Mouse (Mus musculus) heart, embryonic 15.5 days (tissue): Measurements from ENCODE around the gene Psmd3. TPM values are rescaled to one million over a fixed set of nuclear protein-coding genes. Genes with fewer than 3 reads are reported as not detected.
"Not testable (repeated sequence)": the region's sequence is repeated elsewhere in the genome, so short reads cannot be mapped to it uniquely, and the experiment has no call there.

ENCODE experiments used
- ATAC-seq: fragments of 200-750 bp; cut with Nextera tagmentation; replicated peaks from 2 replicates; pipeline ENCODE4 v1.8.0; 2017; ENCODE audit warnings: low read depth, moderate TSS enrichment; ENCODE audit not compliant: insufficient number of reproducible peaks, insufficient read depth, low FRiP score
- H3K27ac ChIP-seq: fragments of 300-500 bp; sonication (generic); 2 replicates; pipeline ENCODE4 v1.5.1; 2015; ENCODE audit warnings: mild to moderate bottlenecking, inconsistent platforms
- H3K27me3 ChIP-seq: fragments of 300-500 bp; sonication (generic); 2 replicates; pipeline ENCODE4 v1.6.1; 2015; ENCODE audit warnings: inconsistent platforms
- H3K36me3 ChIP-seq: fragments of 300-500 bp; sonication (generic); 2 replicates; pipeline ENCODE4 v1.6.1; 2015; ENCODE audit warnings: mild to moderate bottlenecking, inconsistent platforms
- H3K4me1 ChIP-seq: fragments of 300-500 bp; sonication (generic); replicated peaks from 2 replicates; pipeline ENCODE4 v1.6.1; 2015; ENCODE audit warnings: inconsistent platforms
- H3K4me2 ChIP-seq: fragments of 300-500 bp; sonication (generic); 2 replicates; pipeline ENCODE4 v1.6.1; 2015; ENCODE audit warnings: inconsistent platforms, mild to moderate bottlenecking, moderate library complexity
- H3K4me3 ChIP-seq: fragments of 300-500 bp; sonication (generic); 2 replicates; pipeline ENCODE4 v1.5.1; 2015; ENCODE audit warnings: mild to moderate bottlenecking, inconsistent platforms
- H3K9ac ChIP-seq: fragments of 300-500 bp; sonication (generic); 2 replicates; pipeline ENCODE4 v1.6.1; 2015; ENCODE audit warnings: mild to moderate bottlenecking, inconsistent platforms
- H3K9me3 ChIP-seq: fragments of 300-500 bp; sonication (generic); replicated peaks from 2 replicates; pipeline ENCODE4 v1.6.1; 2016; ENCODE audit warnings: inconsistent platforms
- WGBS: fragments of 180-500 bp; shearing (Covaris S2); methylation state at CpG from one replicate; pipeline ENCODE4 v1.1.7; 2015; ENCODE audit warnings: mixed read lengths; 5-methylcytosine and 5-hydroxymethylcytosine counted together
- polyA plus RNA-seq: library from polyadenylated mRNA; unstranded; fragments of >200 nt; fragmentation: Nextera tagmentation; extraction: Ambion mirVana; gene quantifications from 2 replicates; pipeline ENCODE4 v1.2.1, GENCODE M21; 2015

The Psmd3 gene
- 141 and 177 TPM in 2 replicates for polyA plus RNA-seq

DNA sequence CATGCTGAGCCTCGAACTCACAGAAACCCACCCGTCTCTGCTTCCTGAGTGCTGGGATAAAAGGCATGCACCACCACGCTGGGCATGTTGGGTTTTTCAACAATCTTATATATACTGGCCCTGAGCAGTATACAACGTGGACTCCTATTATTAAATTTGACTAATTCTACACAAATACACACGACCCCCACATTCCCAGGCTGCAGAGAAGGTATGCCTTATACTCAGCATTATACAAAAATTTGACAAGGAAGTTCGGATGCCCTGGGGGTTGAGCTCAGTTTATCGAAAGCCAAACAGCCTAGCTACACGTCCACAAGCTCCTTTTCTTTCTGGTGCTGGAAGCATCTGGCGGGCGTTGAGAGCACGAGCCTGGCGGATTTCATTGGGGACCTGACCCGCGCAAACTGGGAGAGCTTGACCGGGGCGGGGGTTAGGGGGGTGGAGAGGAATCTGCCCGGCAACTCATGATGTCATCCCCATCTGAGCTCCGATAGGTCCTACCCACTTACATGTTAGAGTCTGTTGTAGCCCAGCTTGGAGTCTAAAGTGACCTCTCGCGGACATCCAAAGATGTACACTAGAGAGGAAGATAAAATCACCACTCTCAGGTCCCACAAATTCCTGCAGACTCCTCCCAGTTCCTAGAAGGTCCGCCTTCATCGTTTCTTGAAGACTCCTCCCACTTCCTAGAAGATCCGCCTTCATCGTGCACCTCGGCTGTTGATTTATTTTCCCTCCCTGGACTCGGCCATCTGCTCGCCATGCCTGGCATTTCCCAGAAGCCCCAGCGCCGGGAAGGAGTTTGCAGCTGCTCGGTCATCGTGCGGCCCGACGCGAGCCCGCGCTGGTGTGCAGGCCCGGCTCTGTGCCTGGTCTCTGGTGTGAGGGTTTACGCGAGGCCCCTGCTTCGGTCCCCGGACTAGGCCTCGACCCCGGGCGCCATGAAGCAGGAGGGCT lies at the start of gene Psmd3:
Gene Psmd3 (plus strand): TSS at position 769 of the 960 bp plus-strand sequence.
- Histone ChIP-seq H3K9me3 (no peaks in the 10 kb centered on the region), H3K4me1 (peaks cover 16% of the 10 kb centered on the region), H3K27ac (peak within 1 kb of the TSS; percentile 86), H3K4me3 (peak within 1 kb of the TSS; percentile 100), H3K9ac (peak within 1 kb of the TSS; percentile 100), H3K36me3 (peaks cover 20% of the 10 kb centered on the region), H3K27me3 (no peaks in the 10 kb centered on the region), H3K4me2 (peak within 1 kb of the TSS; percentile 83)
- 5% methylated on average over 45 of the region's 45 CpGs for WGBS
- ATAC-seq: peak; percentile 92

DNA sequence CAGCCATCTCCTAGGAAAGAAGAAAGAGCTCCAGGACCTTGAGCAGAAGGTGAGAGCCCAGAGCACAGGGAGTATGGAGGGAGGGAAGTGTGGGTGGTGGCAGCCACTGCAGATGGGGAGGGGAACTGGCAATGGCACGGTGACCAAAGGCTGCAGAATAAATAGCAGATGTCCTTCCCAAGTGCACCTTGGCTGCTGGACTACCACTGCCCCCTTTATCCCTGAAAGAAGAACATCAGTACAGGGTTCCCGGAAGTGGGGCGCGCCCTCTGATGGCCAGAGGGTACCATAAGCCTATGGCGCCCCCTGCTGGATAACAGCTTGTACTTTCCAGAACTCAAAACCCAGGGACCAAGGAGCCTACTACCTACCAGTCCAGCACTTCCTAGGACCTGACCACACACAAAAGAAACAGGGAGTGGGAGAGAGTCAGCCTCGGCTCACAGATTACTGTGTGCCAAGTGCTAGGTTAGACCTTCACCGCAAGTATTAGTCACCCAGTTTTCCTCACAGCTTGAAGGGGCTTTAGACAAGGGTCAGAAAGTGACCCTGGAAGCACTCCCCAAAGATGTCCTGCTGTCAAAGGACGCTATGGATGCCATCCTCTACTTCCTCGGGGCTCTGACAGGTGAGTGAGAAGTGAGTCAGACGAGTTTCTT lies 46.9 kb upstream of the Psmd3 start:
- not testable (repeated sequence) for H3K9ac ChIP-seq, H3K4me2 ChIP-seq, ATAC-seq, H3K27me3 ChIP-seq, H3K9me3 ChIP-seq, H3K4me1 ChIP-seq, H3K27ac ChIP-seq, H3K36me3 ChIP-seq, H3K4me3 ChIP-seq
- 32% methylated on average over 10 of the region's 10 CpGs for WGBS

DNA sequence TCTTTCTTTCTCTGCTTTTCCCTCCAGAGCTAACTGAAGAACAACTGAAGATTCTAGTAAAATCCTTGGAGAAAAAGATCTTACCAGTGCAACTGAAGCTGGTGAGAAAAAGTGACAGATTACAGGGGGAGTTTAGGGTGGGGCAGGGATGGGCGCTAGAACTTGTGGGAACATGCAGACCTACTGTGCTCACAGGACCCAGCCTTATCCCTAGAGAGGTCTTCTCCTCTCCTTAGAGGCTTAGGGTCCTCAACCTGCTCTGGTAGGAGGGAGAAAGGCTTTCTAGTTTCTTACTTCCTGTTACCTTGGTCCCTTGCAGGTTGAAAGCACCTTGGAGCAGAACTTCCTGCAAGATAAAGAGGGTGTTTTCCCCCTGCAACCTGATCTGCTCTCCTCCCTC lies 44.9 kb upstream of the Psmd3 start:
- H3K4me2 ChIP-seq: no peak overlapping the region
- no peaks in the 10 kb centered on the region for H3K4me1 ChIP-seq
- no peak overlapping the region for H3K4me3 ChIP-seq
- H3K27me3 ChIP-seq: no peaks in the 10 kb centered on the region
- H3K9me3 ChIP-seq: no peaks in the 10 kb centered on the region
- no peaks in the 10 kb centered on the region for H3K36me3 ChIP-seq
- no peak overlapping the region for H3K27ac ChIP-seq
- H3K9ac ChIP-seq: no peak overlapping the region
- no peak for ATAC-seq
- WGBS: 71% methylated on average over 1 of the region's 1 CpGs

DNA sequence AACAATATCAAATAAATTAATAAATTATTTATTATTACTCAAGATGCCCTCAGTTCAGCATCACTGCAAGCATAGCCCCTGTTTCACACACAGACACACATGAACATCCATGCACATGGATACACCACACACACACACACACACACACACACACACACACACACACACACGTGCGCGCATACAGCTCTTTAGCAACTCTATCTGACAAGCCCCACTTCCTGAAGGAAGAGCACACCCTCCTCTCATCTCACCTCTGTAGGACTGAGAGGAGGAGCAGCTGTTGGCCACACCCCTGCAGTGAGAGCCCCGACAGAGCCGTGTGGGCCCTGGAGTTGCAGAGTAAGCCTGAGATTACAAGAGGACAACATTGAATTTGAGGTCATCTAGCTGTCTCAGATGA lies 42.3 kb upstream of the Psmd3 start:
- H3K27ac ChIP-seq: no peak overlapping the region
- H3K9ac ChIP-seq: no peak overlapping the region
- H3K4me2 ChIP-seq: no peak overlapping the region
- no peak overlapping the region for H3K4me3 ChIP-seq
- H3K36me3 ChIP-seq: no peaks in the 10 kb centered on the region
- 46% methylated on average over 5 of the region's 5 CpGs for WGBS
- ATAC-seq: no peak
- no peaks in the 10 kb centered on the region for H3K27me3 ChIP-seq
- H3K4me1 ChIP-seq: no peaks in the 10 kb centered on the region
- H3K9me3 ChIP-seq: no peaks in the 10 kb centered on the region

DNA sequence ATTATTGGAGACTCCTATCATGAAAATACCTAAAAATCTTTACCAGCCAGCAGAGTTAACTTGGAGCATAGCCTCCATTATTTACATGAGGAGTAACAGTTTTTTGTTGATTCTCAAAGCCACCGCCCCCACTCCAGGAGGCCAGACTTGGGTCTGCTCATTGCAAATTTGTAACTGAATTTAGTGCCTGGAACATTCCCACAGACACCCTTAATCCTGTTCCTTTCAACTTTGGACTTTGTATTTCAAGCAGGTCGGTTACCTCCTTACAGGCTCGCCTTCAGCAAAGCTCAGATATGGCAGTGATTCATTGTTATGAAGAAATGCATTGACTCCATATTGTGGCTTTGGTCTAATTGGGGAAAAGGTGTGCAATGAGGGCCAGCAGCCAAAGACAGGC lies 37.6 kb upstream of the Psmd3 start:
- 68% methylated on average over 3 of the region's 3 CpGs for WGBS
- no peaks in the 10 kb centered on the region for H3K9me3 ChIP-seq
- no peaks in the 10 kb centered on the region for H3K36me3 ChIP-seq
- H3K27ac ChIP-seq: no peak overlapping the region
- no peak for ATAC-seq
- H3K9ac ChIP-seq: no peak overlapping the region
- peaks cover 18% of the 10 kb centered on the region; the same call in 1 of the 2 replicates for H3K27me3 ChIP-seq
- no peaks in the 10 kb centered on the region for H3K4me1 ChIP-seq
- no peak overlapping the region for H3K4me2 ChIP-seq
- no peak overlapping the region for H3K4me3 ChIP-seq

DNA sequence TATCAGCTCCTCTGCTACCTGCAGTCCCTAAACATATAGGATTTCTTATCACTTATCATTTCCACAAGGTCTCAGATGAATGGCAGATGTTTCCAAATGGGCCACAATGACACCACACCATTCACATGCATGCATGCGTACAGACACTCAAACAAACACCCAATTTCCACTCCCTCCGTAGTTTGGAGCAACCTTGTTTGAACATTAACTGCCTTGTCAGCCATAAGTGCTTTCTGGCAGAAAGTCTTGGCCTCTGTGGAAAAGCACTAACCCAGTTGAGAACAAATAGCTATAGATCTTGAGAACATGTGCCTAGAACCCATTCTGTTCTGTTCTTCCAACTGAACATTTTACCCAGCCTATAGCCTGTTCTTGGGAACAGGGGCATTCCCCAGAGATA lies 36.4 kb upstream of the Psmd3 start:
- ATAC-seq: no peak

GRCm38 (mm10) chr11:98646459-98646858 lies 35.9 kb upstream of the Psmd3 start, which contains the start of gene Gsdma2:
Gsdma2 (plus strand) TSS chr11:98646759.
- no peak within 1 kb of the TSS for H3K27ac ChIP-seq
- H3K4me2 ChIP-seq: no peak within 1 kb of the TSS
- ATAC-seq: no peak
- no peak within 1 kb of the TSS for H3K9ac ChIP-seq
- H3K4me1 ChIP-seq: no peaks in the 10 kb centered on the region
- no peaks in the 10 kb centered on the region for H3K36me3 ChIP-seq
- H3K9me3 ChIP-seq: no peaks in the 10 kb centered on the region
- H3K4me3 ChIP-seq: no peak within 1 kb of the TSS
- 49% methylated on average over 2 of the region's 2 CpGs for WGBS
- H3K27me3 ChIP-seq: peaks cover 24% of the 10 kb centered on the region; the same call in 1 of the 2 replicates

More for the DNA sequence above, 36.4 kb upstream of the Psmd3 start:
- Histone ChIP-seq H3K9me3 (no peaks in the 10 kb centered on the region), H3K27me3 (peaks cover 24% of the 10 kb centered on the region; the same call in 1 of the 2 replicates), H3K4me1 (no peaks in the 10 kb centered on the region), H3K9ac (no peak overlapping the region), H3K4me2 (no peak overlapping the region), H3K4me3 (no peak overlapping the region), H3K36me3 (no peaks in the 10 kb centered on the region), H3K27ac (no peak overlapping the region)
- 73% methylated on average over 2 of the region's 2 CpGs for WGBS

GRCm38 (mm10) chr11:98655076-98655475 lies 27.3 kb upstream of the Psmd3 start:
- not testable (repeated sequence) for H3K4me2 ChIP-seq, H3K36me3 ChIP-seq, H3K9ac ChIP-seq, ATAC-seq, H3K4me1 ChIP-seq, H3K9me3 ChIP-seq, H3K4me3 ChIP-seq, H3K27me3 ChIP-seq, H3K27ac ChIP-seq
- 8% methylated on average over 7 of the region's 7 CpGs for WGBS

DNA sequence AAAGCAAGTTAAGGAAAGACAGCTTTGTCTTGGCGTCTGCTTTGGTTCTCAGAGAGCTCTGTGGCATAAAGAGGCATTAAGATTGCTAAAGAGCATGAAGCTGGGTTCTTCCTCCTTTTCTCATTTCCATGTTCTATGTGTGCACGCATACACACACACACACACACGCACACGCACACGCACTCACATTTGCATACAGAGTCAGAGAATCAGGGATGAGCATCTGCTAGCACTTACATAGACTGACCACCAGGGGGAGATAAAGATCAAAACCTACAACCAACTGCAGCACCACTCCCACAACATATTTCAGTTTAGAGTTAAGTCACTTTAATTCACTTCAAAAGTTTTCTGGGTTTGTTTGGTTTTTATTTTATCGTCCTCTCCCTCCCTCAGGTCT lies 21.8 kb upstream of the Psmd3 start:
- no peak overlapping the region for H3K9ac ChIP-seq
- H3K36me3 ChIP-seq: no peaks in the 10 kb centered on the region
- H3K9me3 ChIP-seq: no peaks in the 10 kb centered on the region
- H3K4me3 ChIP-seq: no peak overlapping the region
- ATAC-seq: no peak
- no peaks in the 10 kb centered on the region for H3K4me1 ChIP-seq
- WGBS: 13% methylated on average over 6 of the region's 6 CpGs
- peaks cover 8% of the 10 kb centered on the region; the same call in 1 of the 2 replicates for H3K27me3 ChIP-seq
- H3K4me2 ChIP-seq: no peak overlapping the region; the same call in 1 of the 2 replicates
- H3K27ac ChIP-seq: no peak overlapping the region

GRCm38 (mm10) chr11:98664091-98664490 lies 18.3 kb upstream of the Psmd3 start, which contains the start of gene Gsdma:
Gsdma (plus strand) TSS chr11:98664351.
- Histone ChIP-seq H3K9ac (no peak within 1 kb of the TSS), H3K36me3 (no peaks in the 10 kb centered on the region), H3K27ac (no peak within 1 kb of the TSS), H3K9me3 (no peaks in the 10 kb centered on the region), H3K4me1 (no peaks in the 10 kb centered on the region), H3K4me3 (no peak within 1 kb of the TSS), H3K27me3 (peaks cover 34% of the 10 kb centered on the region), H3K4me2 (no peak within 1 kb of the TSS)
- 28% methylated on average over 4 of the region's 4 CpGs for WGBS
- ATAC-seq: no peak

GRCm38 (mm10) chr11:98668984-98669383 lies 13.4 kb upstream of the Psmd3 start:
- 63% methylated on average over 2 of the region's 2 CpGs for WGBS
- Histone ChIP-seq H3K4me3 (no peak overlapping the region), H3K9me3 (no peaks in the 10 kb centered on the region), H3K4me2 (no peak overlapping the region), H3K9ac (no peak overlapping the region), H3K27me3 (peaks cover 45% of the 10 kb centered on the region), H3K36me3 (no peaks in the 10 kb centered on the region), H3K27ac (no peak overlapping the region), H3K4me1 (no peaks in the 10 kb centered on the region)
- ATAC-seq: no peak
